1 mouse cellular context compared by ENCODE assay signal in the genomic region with DNA sequence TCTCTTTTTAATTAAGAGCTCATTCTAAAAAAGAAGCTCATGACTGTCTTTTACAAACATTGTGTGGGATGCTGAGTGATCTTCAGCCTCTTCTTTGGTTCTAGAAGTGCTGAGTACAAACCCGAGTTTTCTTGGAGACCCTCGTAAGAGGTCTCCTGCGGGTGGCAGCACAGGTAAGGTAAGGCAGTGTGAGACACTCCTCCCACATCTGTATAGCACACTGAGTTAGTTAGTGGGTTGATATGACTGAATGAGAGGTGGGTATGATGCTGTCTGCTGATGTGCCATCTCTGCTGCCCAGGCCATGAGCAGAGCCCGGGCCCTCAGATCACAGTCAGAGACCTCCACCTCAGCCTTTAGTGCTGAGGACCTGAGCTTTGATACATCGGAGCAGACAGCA.
TF ChIP-seq lines count a peak whose summit lies in the region.

No protein-coding gene starts in this region.

TF ChIP-seq in MEL, 35 proteins besides CTCF, POLR2A, EP300 and RAD21:
- TF ChIP-seq SMC3 (IDR thresholded peaks at IDR 0.05; ENCODE audit: low read depth, low read length), result 0 out of 2 replicates have a peak, but pooled peaks have one; percentile 22
- TF ChIP-seq NRF1 (IDR thresholded peaks at IDR 0.05; ENCODE audit: insufficient read depth, low read depth, low read length, poor library complexity, severe bottlenecking), result no peak
